Mouse (Mus musculus) embryonic facial prominence, embryonic 13.5 days (tissue): ENCODE measurements at regions not wholly inside any gene's neighbourhood (a gene's known extent, or its start where the extent isn't known, plus 50 kb on each side); places are given as distances from the start of the nearest gene placed in this dataset.
A peak's percentile ranks its signal among the peaks of the same experiment; 100 is the strongest.

Source experiments
- ATAC-seq: fragments of 200-750 bp; cut with Nextera tagmentation; 2 replicates; pipeline ENCODE4 v1.8.0; 2017; ENCODE audit warnings: low read depth; ENCODE audit not compliant: insufficient number of reproducible peaks, insufficient read depth, low FRiP score, low TSS enrichment
- H3K27ac ChIP-seq: fragments of 300-500 bp; sonication (generic); 2 replicates; pipeline ENCODE4 v1.5.1; 2015; ENCODE audit warnings: moderate library complexity, mild to moderate bottlenecking, inconsistent platforms
- H3K27me3 ChIP-seq: fragments of 300-500 bp; sonication (generic); 2 replicates; pipeline ENCODE4 v1.6.1; 2015; ENCODE audit warnings: mild to moderate bottlenecking, inconsistent platforms
- H3K36me3 ChIP-seq: fragments of 300-500 bp; sonication (generic); 2 replicates; pipeline ENCODE4 v1.6.1; 2015; ENCODE audit warnings: mild to moderate bottlenecking, inconsistent platforms
- H3K4me1 ChIP-seq: fragments of 300-500 bp; sonication (generic); 2 replicates; pipeline ENCODE4 v1.6.1; 2015; ENCODE audit warnings: inconsistent platforms
- H3K4me2 ChIP-seq: fragments of 300-500 bp; sonication (generic); 2 replicates; pipeline ENCODE4 v1.6.1; 2015; ENCODE audit warnings: moderate library complexity, mild to moderate bottlenecking, inconsistent platforms
- H3K4me3 ChIP-seq: fragments of 300-500 bp; sonication (generic); 2 replicates; pipeline ENCODE4 v1.5.1; 2015; ENCODE audit warnings: mild to moderate bottlenecking, inconsistent platforms
- H3K9ac ChIP-seq: fragments of 300-500 bp; sonication (generic); 2 replicates; pipeline ENCODE4 v1.6.1; 2015; ENCODE audit warnings: mild to moderate bottlenecking, inconsistent platforms
- H3K9me3 ChIP-seq: fragments of 300-500 bp; sonication (generic); 2 replicates; pipeline ENCODE4 v1.6.1; 2016; ENCODE audit warnings: inconsistent platforms
- WGBS: fragments of 180-500 bp; shearing (Covaris S2); methylation state at CpG from one replicate; pipeline ENCODE4 v1.1.7; 2015; ENCODE audit warnings: mixed read lengths; 5-methylcytosine and 5-hydroxymethylcytosine counted together

- peak overlapping the region; percentile 75 for H3K9ac ChIP-seq
- 2% methylated on average over 39 of the region's 39 CpGs for WGBS
- H3K4me2 ChIP-seq = peak overlapping the region; percentile 88
- peak overlapping the region; percentile 46 for H3K4me3 ChIP-seq
- peak; percentile 60; the same call in 1 of the 2 replicates for ATAC-seq
- peaks cover 32% of the 10 kb centered on the region for H3K4me1 ChIP-seq
- H3K36me3 ChIP-seq = no peaks in the 10 kb centered on the region
- no peaks in the 10 kb centered on the region for H3K27me3 ChIP-seq
- H3K27ac ChIP-seq = peak overlapping the region; percentile 91
- no peaks in the 10 kb centered on the region for H3K9me3 ChIP-seq
These were observed 118.1 kb upstream of the Hes1 start for GRCm38 (mm10) chr16:29945891-29946598.

- H3K4me2 ChIP-seq = no peak overlapping the region
- H3K27ac ChIP-seq = no peak overlapping the region
- no peaks in the 10 kb centered on the region for H3K27me3 ChIP-seq
- no peak for ATAC-seq
- 84% methylated on average over 5 of the region's 5 CpGs for WGBS
- peaks cover 32% of the 10 kb centered on the region for H3K4me1 ChIP-seq
- H3K36me3 ChIP-seq = no peaks in the 10 kb centered on the region
- no peak overlapping the region for H3K9ac ChIP-seq
- no peaks in the 10 kb centered on the region for H3K9me3 ChIP-seq
- H3K4me3 ChIP-seq = no peak overlapping the region
These were observed 117.2 kb upstream of the Hes1 start for GRCm38 (mm10) chr16:29946966-29947365.

- Histone ChIP-seq H3K27me3 (no peaks in the 10 kb centered on the region), H3K4me3 (no peak overlapping the region), H3K4me2 (no peak overlapping the region), H3K27ac (no peak overlapping the region), H3K4me1 (peaks cover 28% of the 10 kb centered on the region), H3K36me3 (no peaks in the 10 kb centered on the region), H3K9me3 (no peaks in the 10 kb centered on the region), H3K9ac (no peak overlapping the region)
- 57% methylated on average over 5 of the region's 5 CpGs for WGBS
- no peak for ATAC-seq
These were observed 116.5 kb upstream of the Hes1 start for GRCm38 (mm10) chr16:29947670-29948069.

- H3K36me3 ChIP-seq = no peaks in the 10 kb centered on the region
- H3K4me3 ChIP-seq = no peak overlapping the region
- H3K9me3 ChIP-seq = no peaks in the 10 kb centered on the region
- no peak for ATAC-seq
- H3K27ac ChIP-seq = peak overlapping the region; percentile 28; the same call in 1 of the 2 replicates
- no peak overlapping the region for H3K9ac ChIP-seq
- WGBS = 4% methylated on average over 9 of the region's 9 CpGs
- 0 out of 2 replicates have a peak overlapping the region, but pooled peaks have one; percentile 1 for H3K4me2 ChIP-seq
- H3K4me1 ChIP-seq = peaks cover 31% of the 10 kb centered on the region
- no peaks in the 10 kb centered on the region for H3K27me3 ChIP-seq
These were observed 114.0 kb upstream of the Hes1 start for GRCm38 (mm10) chr16:29950136-29950535.

GRCm38 (mm10) chr16:29950791-29951190, 113.4 kb upstream of the Hes1 start:
- Histone ChIP-seq H3K4me3 (no peak overlapping the region), H3K4me2 (no peak overlapping the region), H3K4me1 (peaks cover 24% of the 10 kb centered on the region), H3K27me3 (no peaks in the 10 kb centered on the region), H3K9ac (no peak overlapping the region), H3K27ac (no peak overlapping the region), H3K9me3 (no peaks in the 10 kb centered on the region), H3K36me3 (no peaks in the 10 kb centered on the region)
- no peak for ATAC-seq
- 91% methylated on average over 4 of the region's 4 CpGs for WGBS

- no peaks in the 10 kb centered on the region for H3K36me3 ChIP-seq
- H3K4me1 ChIP-seq = peaks cover 25% of the 10 kb centered on the region
- no peak overlapping the region for H3K4me2 ChIP-seq
- WGBS = 71% methylated on average over 10 of the region's 10 CpGs
- H3K27me3 ChIP-seq = no peaks in the 10 kb centered on the region
- ATAC-seq = no peak
- H3K9me3 ChIP-seq = no peaks in the 10 kb centered on the region
- no peak overlapping the region for H3K4me3 ChIP-seq
- no peak overlapping the region for H3K9ac ChIP-seq
- no peak overlapping the region for H3K27ac ChIP-seq
These were observed 109.5 kb upstream of the Hes1 start for GRCm38 (mm10) chr16:29954700-29955099.

- ATAC-seq = no peak
- Histone ChIP-seq H3K27me3 (no peaks in the 10 kb centered on the region), H3K36me3 (no peaks in the 10 kb centered on the region), H3K4me1 (peaks cover 27% of the 10 kb centered on the region), H3K4me2 (no peak overlapping the region), H3K27ac (no peak overlapping the region), H3K9ac (no peak overlapping the region), H3K4me3 (no peak overlapping the region), H3K9me3 (no peaks in the 10 kb centered on the region)
- 46% methylated on average over 7 of the region's 7 CpGs for WGBS
These were observed 107.3 kb upstream of the Hes1 start for GRCm38 (mm10) chr16:29956904-29957303.

GRCm38 (mm10) chr16:29959939-29960637, 104.1 kb upstream of the Hes1 start:
- Histone ChIP-seq H3K4me3 (no peak overlapping the region), H3K4me2 (no peak overlapping the region), H3K27ac (0 out of 2 replicates have a peak overlapping the region, but pooled peaks have one; percentile 19), H3K9me3 (no peaks in the 10 kb centered on the region), H3K27me3 (no peaks in the 10 kb centered on the region), H3K4me1 (peaks cover 26% of the 10 kb centered on the region), H3K9ac (no peak overlapping the region), H3K36me3 (no peaks in the 10 kb centered on the region)
- ATAC-seq = no peak
- 49% methylated on average over 12 of the region's 12 CpGs for WGBS

- Histone ChIP-seq H3K36me3 (no peaks in the 10 kb centered on the region), H3K9me3 (no peaks in the 10 kb centered on the region), H3K4me2 (no peak overlapping the region), H3K27me3 (no peaks in the 10 kb centered on the region), H3K4me3 (no peak overlapping the region), H3K9ac (no peak overlapping the region), H3K27ac (no peak overlapping the region), H3K4me1 (peaks cover 23% of the 10 kb centered on the region)
- no peak for ATAC-seq
- whole genome bisulfite sequencing = 30% methylated on average over 4 of the region's 4 CpGs
These were observed 100.9 kb upstream of the Hes1 start for GRCm38 (mm10) chr16:29963284-29963683.

GRCm38 (mm10) chr16:29964563-29964962, 99.6 kb upstream of the Hes1 start:
- peaks cover 31% of the 10 kb centered on the region for H3K4me1 ChIP-seq
- no peaks in the 10 kb centered on the region for H3K9me3 ChIP-seq
- H3K9ac ChIP-seq = no peak overlapping the region
- H3K27me3 ChIP-seq = no peaks in the 10 kb centered on the region
- 91% methylated on average over 8 of the region's 8 CpGs for WGBS
- no peak overlapping the region for H3K4me3 ChIP-seq
- no peak overlapping the region for H3K4me2 ChIP-seq
- ATAC-seq = no peak
- H3K36me3 ChIP-seq = no peaks in the 10 kb centered on the region
- no peak overlapping the region for H3K27ac ChIP-seq

- H3K27me3 ChIP-seq = no peaks in the 10 kb centered on the region
- no peak overlapping the region for H3K4me2 ChIP-seq
- no peak overlapping the region; the same call in 1 of the 2 replicates for H3K27ac ChIP-seq
- ATAC-seq = no peak
- no peaks in the 10 kb centered on the region for H3K36me3 ChIP-seq
- H3K9me3 ChIP-seq = no peaks in the 10 kb centered on the region
- 39% methylated on average over 5 of the region's 5 CpGs for WGBS
- H3K4me3 ChIP-seq = no peak overlapping the region
- H3K9ac ChIP-seq = no peak overlapping the region
- peaks cover 21% of the 10 kb centered on the region for H3K4me1 ChIP-seq
These were observed 95.4 kb upstream of the Hes1 start for GRCm38 (mm10) chr16:29968743-29969142.

- Histone ChIP-seq H3K4me2 (no peak overlapping the region), H3K4me1 (peaks cover 23% of the 10 kb centered on the region), H3K4me3 (no peak overlapping the region), H3K9me3 (no peaks in the 10 kb centered on the region), H3K9ac (no peak overlapping the region), H3K27me3 (no peaks in the 10 kb centered on the region), H3K36me3 (no peaks in the 10 kb centered on the region), H3K27ac (no peak overlapping the region)
- no peak for ATAC-seq
- WGBS = 60% methylated on average over 1 of the region's 1 CpGs
These were observed 91.4 kb upstream of the Hes1 start for GRCm38 (mm10) chr16:29972741-29973141.
